Mouse (Mus musculus) heart, postnatal 10 days (tissue): ENCODE data around the gene Gm4756. TPM values are rescaled to one million over a fixed set of nuclear protein-coding genes. Genes with fewer than 3 reads are reported as not detected.

ENCODE experiments used
- DNase-seq, 2 experiments: peaks; one replicate each; pipeline ENCODE4 v3.0.0; 2021
- intact Hi-C: fragments of 180-260 bp; cut with DNase I; formaldehyde crosslinking; loops from one replicate; pipeline ENCODE4 v1.15.1; 2025
- total RNA-seq, 2 experiments: library from RNA; stranded (reverse); gene quantifications; 2 replicates each; pipeline ENCODE4 v1.2.3; 2021

The Gm4756 gene
- total RNA-seq, 2 experiments from 2014 or later: not detected

DNA sequence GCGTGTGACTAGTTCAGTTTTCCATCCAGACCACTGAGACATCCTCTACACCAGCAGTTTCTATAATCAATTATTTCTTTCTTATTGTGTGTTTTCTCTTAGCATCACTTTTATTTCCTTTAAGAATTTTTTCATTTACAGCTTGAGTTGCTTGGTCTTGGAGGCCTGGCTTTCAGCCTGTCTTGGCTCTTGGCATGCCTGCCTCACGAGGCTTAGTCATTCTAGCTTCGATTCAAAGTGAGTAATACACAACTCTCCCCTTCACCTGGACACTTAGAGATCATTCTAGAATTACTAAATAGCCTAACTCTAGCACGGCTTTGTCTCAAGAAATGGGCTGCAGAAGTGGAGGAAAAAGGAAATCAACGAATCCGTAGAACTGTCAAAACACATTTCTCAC is 115.5 kb downstream of the Gm4756 start:
- intact Hi-C loops: no loop called here
- DNase-seq: no peak

DNA sequence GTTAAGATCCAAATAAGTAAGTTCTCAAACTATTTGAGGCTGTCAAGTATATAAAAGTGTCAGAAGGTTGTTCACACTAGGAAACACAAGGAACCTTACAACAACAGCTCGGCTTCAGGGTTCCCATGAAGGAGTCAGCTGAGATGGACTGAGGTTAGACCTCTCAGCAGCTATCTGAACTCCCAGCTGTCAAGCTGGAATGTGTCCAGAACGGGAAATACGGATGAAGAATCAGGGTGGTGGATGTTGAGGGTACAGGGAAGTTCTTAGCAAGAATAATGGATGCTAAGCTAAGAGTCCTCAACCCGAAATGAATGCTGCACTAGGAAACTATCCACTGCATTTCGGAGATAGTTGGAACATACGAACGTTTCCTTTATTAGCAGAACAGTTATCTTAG is 117.2 kb downstream of the Gm4756 start:
- intact Hi-C loops: no loop called here
- DNase-seq: no peak

Other genes with a start within 250 kb of the Gm4756 start
- 10 to 100 TPM; 12.4 TPM for gene Rtn1, start 240.6 kb downstream of the Gm4756 start, total RNA-seq
- gene Lrrc9, start 207.8 kb downstream of the Gm4756 start, total RNA-seq: under 1 TPM; 0.41 to 0.47 TPM
- gene Pcnx4, start 113.3 kb downstream of the Gm4756 start, total RNA-seq: 1 to 10 TPM; 3.5 to 3.9 TPM
- 100 to 1,000 TPM; 122 to 137 TPM for gene Dhrs7, start 15.2 kb upstream of the Gm4756 start, total RNA-seq
- 100 to 1,000 TPM; 228 to 234 TPM for gene Ppm1a, start 107.8 kb upstream of the Gm4756 start, total RNA-seq